Mouse (Mus musculus) heart, embryonic 13.5 days (tissue): ENCODE results near the gene Slc8a1. TPM values are rescaled to one million over a fixed set of nuclear protein-coding genes. Genes with fewer than 3 reads are reported as not detected.

Experiments used
- ATAC-seq: fragments of 200-750 bp; cut with Nextera tagmentation; 2 replicates; pipeline ENCODE4 v1.8.0; 2017; ENCODE audit warnings: moderate TSS enrichment; ENCODE audit not compliant: insufficient number of reproducible peaks, low FRiP score, low TSS enrichment; ENCODE audit errors: extremely low read depth
- H3K27ac ChIP-seq: fragments of 300-500 bp; sonication (generic); replicated peaks from 2 replicates; pipeline ENCODE4 v1.5.1; 2015; ENCODE audit warnings: moderate library complexity, mild to moderate bottlenecking, inconsistent platforms
- H3K27me3 ChIP-seq: fragments of 300-500 bp; sonication (generic); replicated peaks from 2 replicates; pipeline ENCODE4 v1.6.1; 2015; ENCODE audit warnings: mild to moderate bottlenecking, inconsistent platforms
- H3K36me3 ChIP-seq: fragments of 300-500 bp; sonication (generic); 2 replicates; pipeline ENCODE4 v1.6.1; 2015; ENCODE audit warnings: mild to moderate bottlenecking, inconsistent platforms
- H3K4me1 ChIP-seq: fragments of 300-500 bp; sonication (generic); 2 replicates; pipeline ENCODE4 v1.6.1; 2015; ENCODE audit warnings: inconsistent platforms
- H3K4me2 ChIP-seq: fragments of 300-500 bp; sonication (generic); 2 replicates; pipeline ENCODE4 v1.6.1; 2015; ENCODE audit warnings: inconsistent platforms, mild to moderate bottlenecking, moderate library complexity
- H3K4me3 ChIP-seq: fragments of 300-500 bp; sonication (generic); 2 replicates; pipeline ENCODE4 v1.5.1; 2015; ENCODE audit warnings: moderate library complexity, mild to moderate bottlenecking, inconsistent platforms
- H3K9ac ChIP-seq: fragments of 300-500 bp; sonication (generic); 2 replicates; pipeline ENCODE4 v1.6.1; 2015; ENCODE audit warnings: inconsistent platforms, mild to moderate bottlenecking, moderate library complexity
- H3K9me3 ChIP-seq: fragments of 300-500 bp; sonication (generic); 2 replicates; pipeline ENCODE4 v1.6.1; 2016; ENCODE audit warnings: inconsistent platforms
- WGBS: fragments of 180-500 bp; shearing (Covaris S2); methylation state at CpG from one replicate; pipeline ENCODE4 v1.1.7; 2015; ENCODE audit warnings: mixed read lengths; 5-methylcytosine and 5-hydroxymethylcytosine counted together
- polyA plus RNA-seq: library from polyadenylated mRNA; unstranded; fragments of >200 nt; fragmentation: Nextera tagmentation; extraction: Ambion mirVana; gene quantifications from 2 replicates; pipeline ENCODE4 v1.2.1, GENCODE M21; 2015

Gene Slc8a1
- polyA plus RNA-seq, 1 experiment from 2014 or later: 67.6 TPM

- Histone ChIP-seq H3K36me3 (peaks cover 10% of the 10 kb centered on the region), H3K9me3 (no peaks in the 10 kb centered on the region), H3K4me1 (peaks cover 70% of the 10 kb centered on the region), H3K27ac (peak overlapping the region; percentile 15; the same call in 1 of the 2 replicates), H3K27me3 (no peaks in the 10 kb centered on the region), H3K9ac (no peak overlapping the region), H3K4me3 (no peak overlapping the region), H3K4me2 (no peak overlapping the region)
- no peak; the same call in 1 of the 2 replicates for ATAC-seq
- WGBS: 53% methylated on average over 2 of the region's 2 CpGs
Measured at GRCm38 (mm10) chr17:81621188-81621644, 117.0 kb downstream of the Slc8a1 start.

GRCm38 (mm10) chr17:81618461-81618860, 119.7 kb downstream of the Slc8a1 start:
- Histone ChIP-seq H3K4me3 (no peak overlapping the region), H3K36me3 (peaks cover 7% of the 10 kb centered on the region), H3K4me2 (no peak overlapping the region), H3K27me3 (no peaks in the 10 kb centered on the region), H3K9me3 (no peaks in the 10 kb centered on the region), H3K9ac (no peak overlapping the region), H3K27ac (peak overlapping the region; percentile 40), H3K4me1 (peaks cover 48% of the 10 kb centered on the region)
- ATAC-seq: no peak
- WGBS: 49% methylated on average over 5 of the region's 5 CpGs

GRCm38 (mm10) chr17:81616326-81616725, 121.9 kb downstream of the Slc8a1 start:
- Histone ChIP-seq H3K36me3 (peaks cover 7% of the 10 kb centered on the region), H3K27me3 (no peaks in the 10 kb centered on the region), H3K4me3 (no peak overlapping the region), H3K4me2 (no peak overlapping the region), H3K9ac (no peak overlapping the region), H3K27ac (no peak overlapping the region), H3K4me1 (peaks cover 32% of the 10 kb centered on the region), H3K9me3 (no peaks in the 10 kb centered on the region)
- ATAC-seq: no peak
- WGBS: 72% methylated on average over 4 of the region's 4 CpGs

- Histone ChIP-seq H3K27me3 (no peaks in the 10 kb centered on the region), H3K9ac (no peak overlapping the region), H3K27ac (no peak overlapping the region), H3K4me3 (no peak overlapping the region), H3K4me2 (no peak overlapping the region), H3K9me3 (no peaks in the 10 kb centered on the region), H3K4me1 (peaks cover 28% of the 10 kb centered on the region), H3K36me3 (peaks cover 7% of the 10 kb centered on the region)
- ATAC-seq: no peak
- WGBS: 83% methylated on average over 8 of the region's 8 CpGs
Measured at GRCm38 (mm10) chr17:81615391-81615790, 122.8 kb downstream of the Slc8a1 start.

DNA sequence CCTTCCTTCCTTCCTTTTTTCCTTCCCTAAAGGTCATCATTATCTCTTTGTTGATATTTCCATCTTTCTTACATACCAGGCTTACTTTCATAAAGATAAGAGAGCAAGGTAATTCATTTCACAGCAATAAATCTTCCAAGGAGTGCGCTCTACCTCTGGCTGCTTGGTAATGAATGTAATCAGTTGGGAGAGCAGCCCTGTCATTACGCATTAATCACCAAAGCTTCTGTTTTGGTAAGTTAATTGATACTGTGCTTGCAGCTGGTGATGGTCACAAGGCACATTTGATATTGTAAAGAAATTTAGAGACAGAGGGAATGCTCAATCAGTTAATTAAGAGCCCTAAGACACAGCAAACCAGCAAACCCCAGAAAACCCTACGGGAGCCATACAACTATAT, 130.7 kb downstream of the Slc8a1 start:
- Histone ChIP-seq H3K4me2 (no peak overlapping the region), H3K27me3 (no peaks in the 10 kb centered on the region), H3K27ac (no peak overlapping the region), H3K9ac (no peak overlapping the region), H3K4me3 (no peak overlapping the region), H3K4me1 (peaks cover 45% of the 10 kb centered on the region), H3K36me3 (no peaks in the 10 kb centered on the region), H3K9me3 (no peaks in the 10 kb centered on the region)
- 85% methylated on average over 3 of the region's 3 CpGs for WGBS
- ATAC-seq: no peak

DNA sequence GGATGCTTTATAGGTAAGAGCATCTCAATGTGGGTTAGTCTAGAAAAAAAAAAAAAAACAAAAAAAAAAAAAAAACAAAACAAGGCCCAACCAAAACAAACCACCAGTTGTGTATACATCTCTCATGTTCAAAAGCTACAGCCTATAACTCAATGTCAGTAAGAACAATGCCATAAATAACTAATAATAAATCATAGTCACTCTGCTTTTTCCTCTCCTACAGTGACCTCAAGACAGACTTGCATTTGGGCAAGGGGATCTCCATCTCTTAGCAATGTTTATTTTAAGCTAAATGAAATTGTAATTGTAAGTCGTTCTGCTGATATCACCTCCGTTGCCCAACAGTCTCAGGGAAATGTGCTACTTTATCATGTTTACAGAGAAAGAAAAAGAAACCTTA, 132.1 kb downstream of the Slc8a1 start:
- H3K9me3 ChIP-seq: no peaks in the 10 kb centered on the region
- H3K4me2 ChIP-seq: no peak overlapping the region
- peaks cover 45% of the 10 kb centered on the region for H3K4me1 ChIP-seq
- no peak overlapping the region for H3K4me3 ChIP-seq
- 30% methylated on average over 2 of the region's 2 CpGs for WGBS
- no peaks in the 10 kb centered on the region for H3K27me3 ChIP-seq
- no peak overlapping the region for H3K27ac ChIP-seq
- H3K36me3 ChIP-seq: no peaks in the 10 kb centered on the region
- no peak overlapping the region for H3K9ac ChIP-seq
- ATAC-seq: no peak

DNA sequence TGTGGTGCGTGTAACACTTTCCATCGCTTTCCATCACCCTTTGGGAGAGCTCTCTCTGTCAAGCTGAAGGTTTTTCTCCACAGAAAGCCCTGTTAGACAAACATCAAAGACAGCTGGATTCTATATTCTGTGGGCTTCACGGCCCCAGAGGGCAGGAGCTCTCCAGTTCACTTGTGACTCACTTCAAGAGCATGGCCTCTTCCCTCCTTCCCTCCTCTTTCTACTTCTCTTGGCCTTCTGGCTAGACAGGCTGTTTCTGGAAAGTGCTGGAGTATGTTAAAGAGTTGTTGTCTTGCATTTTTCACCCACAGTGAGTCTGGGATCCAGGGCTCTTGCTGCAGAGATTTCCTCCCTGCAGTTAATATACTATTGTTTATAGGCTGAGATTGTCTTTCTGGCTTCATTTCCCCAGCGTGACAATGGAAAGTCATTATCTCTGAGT, 132.9 kb downstream of the Slc8a1 start:
- Histone ChIP-seq H3K9ac (no peak overlapping the region), H3K9me3 (no peaks in the 10 kb centered on the region), H3K27me3 (no peaks in the 10 kb centered on the region), H3K4me3 (no peak overlapping the region), H3K27ac (peak overlapping the region; percentile 60), H3K4me1 (peaks cover 48% of the 10 kb centered on the region), H3K4me2 (no peak overlapping the region), H3K36me3 (peaks cover 2% of the 10 kb centered on the region; the same call in 1 of the 2 replicates)
- 42% methylated on average over 4 of the region's 4 CpGs for WGBS
- no peak for ATAC-seq

- no peaks in the 10 kb centered on the region for H3K27me3 ChIP-seq
- 72% methylated on average over 2 of the region's 2 CpGs for WGBS
Measured at GRCm38 (mm10) chr17:81599072-81599471, 139.1 kb downstream of the Slc8a1 start.

DNA sequence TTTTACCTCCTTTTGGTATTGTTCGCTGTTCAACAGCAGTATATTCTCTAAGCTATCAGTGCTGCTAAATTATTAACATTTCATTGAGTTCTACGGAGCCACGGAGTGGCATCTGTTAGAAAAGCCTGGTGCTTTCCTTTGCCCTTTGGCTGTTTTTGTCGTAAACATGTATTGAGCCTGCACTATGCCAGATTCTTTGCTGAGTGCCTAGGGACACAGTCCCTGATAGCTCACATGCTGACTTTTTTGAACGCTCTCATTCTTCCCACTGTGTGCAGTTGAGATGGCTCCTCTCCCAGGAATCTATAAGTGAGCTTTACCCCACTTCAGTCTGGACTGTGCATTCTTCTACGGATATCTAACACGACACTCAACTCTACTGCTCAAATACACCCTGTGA, 148.4 kb downstream of the Slc8a1 start:
- H3K4me1 ChIP-seq: peaks cover 70% of the 10 kb centered on the region
- no peak overlapping the region for H3K27ac ChIP-seq
- no peak overlapping the region for H3K4me2 ChIP-seq
- H3K9me3 ChIP-seq: no peaks in the 10 kb centered on the region
- no peaks in the 10 kb centered on the region for H3K36me3 ChIP-seq
- ATAC-seq: no peak
- no peak overlapping the region for H3K4me3 ChIP-seq
- H3K9ac ChIP-seq: no peak overlapping the region
- no peaks in the 10 kb centered on the region for H3K27me3 ChIP-seq
- WGBS: 62% methylated on average over 7 of the region's 7 CpGs

More at GRCm38 (mm10) chr17:81599072-81599471, 139.1 kb downstream of the Slc8a1 start:
- Histone ChIP-seq H3K27ac (no peak overlapping the region), H3K4me2 (no peak overlapping the region), H3K36me3 (peaks cover 10% of the 10 kb centered on the region; the same call in 1 of the 2 replicates), H3K4me1 (peaks cover 28% of the 10 kb centered on the region; the same call in 1 of the 2 replicates), H3K9me3 (no peaks in the 10 kb centered on the region), H3K9ac (no peak overlapping the region), H3K4me3 (no peak overlapping the region)
- ATAC-seq: no peak

DNA sequence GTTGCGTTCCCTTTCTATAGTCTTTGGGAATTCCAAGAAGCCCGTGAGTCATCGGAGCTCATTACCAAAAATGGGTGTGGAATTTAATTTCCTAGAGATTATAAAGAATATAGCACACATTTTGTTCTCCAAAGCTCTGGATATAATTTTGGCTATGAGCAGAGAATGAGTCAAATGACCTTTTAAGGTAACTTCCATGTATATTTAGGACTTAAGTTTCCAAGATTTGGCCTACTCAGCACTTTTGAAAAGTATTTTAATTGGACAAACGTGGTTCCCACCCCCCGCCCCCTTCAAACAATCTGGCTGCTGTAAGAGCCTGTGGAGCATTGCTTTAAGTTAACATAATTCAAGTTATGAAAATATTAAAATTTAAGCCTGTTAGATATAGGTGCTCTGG, 151.4 kb downstream of the Slc8a1 start:
- no peaks in the 10 kb centered on the region for H3K36me3 ChIP-seq
- H3K4me1 ChIP-seq: peaks cover 82% of the 10 kb centered on the region
- no peaks in the 10 kb centered on the region for H3K27me3 ChIP-seq
- 78% methylated on average over 5 of the region's 5 CpGs for WGBS
- ATAC-seq: no peak
- no peaks in the 10 kb centered on the region for H3K9me3 ChIP-seq
- no peak overlapping the region for H3K4me2 ChIP-seq
- H3K27ac ChIP-seq: no peak overlapping the region
- H3K4me3 ChIP-seq: no peak overlapping the region
- H3K9ac ChIP-seq: no peak overlapping the region

GRCm38 (mm10) chr17:81579728-81580425, 158.3 kb downstream of the Slc8a1 start:
- 0 out of 2 replicates have a peak overlapping the region, but pooled peaks have one; percentile 25 for H3K9ac ChIP-seq
- no peak for ATAC-seq
- H3K4me1 ChIP-seq: peaks cover 42% of the 10 kb centered on the region
- peak overlapping the region; percentile 16; the same call in 1 of the 2 replicates for H3K4me2 ChIP-seq
- H3K4me3 ChIP-seq: no peak overlapping the region
- peaks cover 16% of the 10 kb centered on the region for H3K36me3 ChIP-seq
- H3K27me3 ChIP-seq: no peaks in the 10 kb centered on the region
- peak overlapping the region; percentile 61 for H3K27ac ChIP-seq
- H3K9me3 ChIP-seq: no peaks in the 10 kb centered on the region
- 35% methylated on average over 10 of the region's 10 CpGs for WGBS

GRCm38 (mm10) chr17:81576893-81577292, 161.3 kb downstream of the Slc8a1 start:
- no peak overlapping the region for H3K4me3 ChIP-seq
- H3K27ac ChIP-seq: no peak overlapping the region
- WGBS: 81% methylated on average over 3 of the region's 3 CpGs
- ATAC-seq: no peak
- peaks cover 30% of the 10 kb centered on the region for H3K36me3 ChIP-seq
- no peaks in the 10 kb centered on the region for H3K27me3 ChIP-seq
- peaks cover 28% of the 10 kb centered on the region for H3K4me1 ChIP-seq
- H3K9ac ChIP-seq: no peak overlapping the region
- no peaks in the 10 kb centered on the region for H3K9me3 ChIP-seq
- H3K4me2 ChIP-seq: no peak overlapping the region
